Mouse (Mus musculus) stomach, postnatal 0 days (tissue): ENCODE data around the gene Mpp1. TPM values are rescaled to one million over a fixed set of nuclear protein-coding genes. Genes with fewer than 3 reads are reported as not detected.
"Not testable (repeated sequence)": the region's sequence is repeated elsewhere in the genome, so short reads cannot be mapped to it uniquely, and the experiment has no call there.

Experiments
- ATAC-seq: fragments of 200-750 bp; cut with Nextera tagmentation; 2 replicates; pipeline ENCODE4 v1.8.0; 2017; ENCODE audit not compliant: low FRiP score, low TSS enrichment
- DNase-seq: peaks from one replicate; pipeline ENCODE4 v3.0.0-alpha.2; 2016; ENCODE audit warnings: low spot score
- H3K27ac ChIP-seq: fragments of 300-500 bp; sonication (generic); replicated peaks from 2 replicates; pipeline ENCODE4 v1.5.1; 2014; ENCODE audit warnings: mild to moderate bottlenecking, control low read depth
- H3K27me3 ChIP-seq: fragments of 300-500 bp; sonication (generic); 2 replicates; pipeline ENCODE4 v1.6.1; 2014; ENCODE audit warnings: low read length; ENCODE audit not compliant: control insufficient read depth, insufficient read depth
- H3K36me3 ChIP-seq: fragments of 300-500 bp; sonication (generic); 2 replicates; pipeline ENCODE4 v1.6.1; 2014; ENCODE audit warnings: low read length, mixed read lengths; ENCODE audit not compliant: control insufficient read depth, insufficient read depth
- H3K4me1 ChIP-seq: fragments of 300-500 bp; sonication (generic); replicated peaks from 2 replicates; pipeline ENCODE4 v1.6.1; 2014; ENCODE audit warnings: antibody characterized with exemption; ENCODE audit not compliant: control insufficient read depth, insufficient read depth
- H3K4me2 ChIP-seq: fragments of 300-500 bp; sonication (generic); replicated peaks from 2 replicates; pipeline ENCODE4 v1.6.1; 2014; ENCODE audit warnings: low read depth, mild to moderate bottlenecking, control low read depth, moderate library complexity
- H3K4me3 ChIP-seq: fragments of 300-500 bp; sonication (generic); 2 replicates; pipeline ENCODE4 v1.5.1; 2014; ENCODE audit warnings: low read depth, low read length, control low read depth
- H3K9ac ChIP-seq: fragments of 300-500 bp; sonication (generic); 2 replicates; pipeline ENCODE4 v1.6.1; 2014; ENCODE audit warnings: mild to moderate bottlenecking, low read length, control low read depth, mixed read lengths
- H3K9me3 ChIP-seq: fragments of 300-500 bp; sonication (generic); 2 replicates; pipeline ENCODE4 v1.6.1; 2016; ENCODE audit warnings: low read length; ENCODE audit not compliant: control insufficient read depth
- CTCF ChIP-seq: IDR thresholded peaks from 2 replicates; pipeline ENCODE4 v1.5.1; 2016; ENCODE audit warnings: antibody characterized with exemption, low read depth, mild to moderate bottlenecking, moderate library complexity
- EP300 ChIP-seq: optimal IDR thresholded peaks from 2 replicates; pipeline ENCODE3; 2016; ENCODE audit warnings: antibody characterized with exemption
- WGBS: fragments of 180-500 bp; shearing (Covaris S2); extraction: QIAGEN DNeasy Blood & Tissue Kit; methylation state at CpG from one replicate; pipeline ENCODE4 v1.1.7; 2014; 5-methylcytosine and 5-hydroxymethylcytosine counted together
- polyA plus RNA-seq: library from polyadenylated mRNA; unstranded; fragments of >200 nt; fragmentation: Nextera tagmentation; extraction: Ambion mirVana; gene quantifications from 2 replicates; pipeline ENCODE4 v1.2.1, GENCODE M21; 2015

Gene Mpp1
- polyA plus RNA-seq = 52.5 and 60.1 TPM in 2 replicates

- Histone ChIP-seq H3K4me2 (peak within 1 kb of the TSS; percentile 51), H3K36me3 (no peaks in the 10 kb centered on the region), H3K4me1 (no peaks in the 10 kb centered on the region), H3K4me3 (peak within 1 kb of the TSS; percentile 49), H3K9me3 (no peaks in the 10 kb centered on the region), H3K9ac (peak within 1 kb of the TSS; percentile 74), H3K27me3 (no peaks in the 10 kb centered on the region), H3K27ac (peak within 1 kb of the TSS; percentile 82)
- DNase-seq (peak; percentile 85), ATAC-seq (peak; percentile 97)
- TF ChIP-seq CTCF = no peak
- TF ChIP-seq EP300 = no peak
- WGBS = 13% methylated on average over 36 of the region's 36 CpGs
Measured at GRCm38 (mm10) chrX:75130467-75131160, at the start of gene Mpp1. Mpp1 (minus strand) TSS chrX:75131016.

DNA sequence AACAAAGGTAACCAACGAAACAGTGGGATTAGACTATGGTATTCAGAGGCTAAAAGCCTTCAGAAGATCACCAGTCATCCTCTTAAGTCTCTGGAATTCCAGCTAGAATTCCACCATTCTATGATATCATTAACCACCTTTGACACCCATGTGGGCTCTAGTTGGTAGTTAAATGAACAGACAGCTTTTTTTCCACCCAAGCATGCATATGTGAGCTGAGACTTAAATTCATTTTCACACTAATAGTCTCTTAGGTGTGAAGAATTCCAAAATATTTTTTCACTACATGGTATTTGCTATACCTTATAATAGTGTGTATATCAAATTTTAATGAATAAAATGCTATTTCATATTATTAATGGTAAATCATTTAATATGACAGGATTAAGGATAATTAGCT, 32.9 kb upstream of the Mpp1 start, which contains the start of gene Smim9:
Gene Smim9 (minus strand): TSS at position 101 of the 400 bp plus-strand sequence.
- no peaks in the 10 kb centered on the region for H3K9me3 ChIP-seq
- DNase-seq (no peak), ATAC-seq (no peak)
- H3K4me1 ChIP-seq = no peaks in the 10 kb centered on the region
- H3K9ac ChIP-seq = no peak within 1 kb of the TSS
- no peaks in the 10 kb centered on the region for H3K36me3 ChIP-seq
- no peak within 1 kb of the TSS for H3K4me3 ChIP-seq
- no peaks in the 10 kb centered on the region for H3K27me3 ChIP-seq
- TF ChIP-seq EP300 = no peak
- no peak for TF ChIP-seq CTCF
- H3K4me2 ChIP-seq = no peak within 1 kb of the TSS
- 61% methylated on average over 1 of the region's 1 CpGs for WGBS
- H3K27ac ChIP-seq = no peak within 1 kb of the TSS

DNA sequence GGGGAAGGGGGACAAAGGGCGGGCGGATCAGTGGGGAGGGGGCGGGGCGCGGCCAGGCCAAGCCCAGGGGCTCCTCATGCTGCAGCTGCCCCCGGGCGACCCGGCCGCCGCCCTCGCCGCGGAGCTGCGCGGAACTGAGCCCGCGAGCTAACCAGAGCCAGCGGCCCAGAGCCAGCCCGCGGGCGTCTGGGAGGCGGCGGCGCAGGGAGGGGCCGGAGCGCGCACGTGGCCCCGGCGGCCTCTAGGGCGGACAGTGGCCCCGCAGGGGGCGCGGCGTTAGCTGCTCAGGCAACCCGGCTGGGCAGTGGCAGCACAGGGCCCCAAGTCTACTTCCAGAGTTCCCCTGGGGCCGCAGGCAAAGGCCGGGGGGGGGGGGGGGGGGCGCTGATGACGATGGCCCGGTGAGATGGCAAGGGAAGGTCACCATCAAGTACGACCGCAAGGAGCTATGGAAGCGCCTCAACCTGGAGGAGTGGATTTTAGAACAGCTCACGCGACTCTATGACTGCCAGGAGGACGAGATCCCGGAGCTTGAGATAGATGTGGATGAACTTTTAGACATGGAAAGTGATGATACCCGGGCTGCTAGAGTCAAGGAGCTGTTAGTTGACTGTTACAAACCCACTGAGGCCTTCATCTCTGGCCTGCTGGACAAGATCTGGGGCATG, 24.9 kb upstream of the Mpp1 start:
- peak overlapping the region; percentile 29; the same call in 1 of the 2 replicates for H3K4me3 ChIP-seq
- no peaks in the 10 kb centered on the region for H3K36me3 ChIP-seq
- TF ChIP-seq EP300 (no peak), CTCF (no peak)
- no peak overlapping the region for H3K27ac ChIP-seq
- peak; percentile 88 for ATAC-seq
- H3K9me3 ChIP-seq = no peaks in the 10 kb centered on the region
- 0 out of 2 replicates have a peak overlapping the region, but pooled peaks have one; percentile 38 for H3K9ac ChIP-seq
- WGBS = 21% methylated on average over 8 of the region's 49 CpGs
- H3K27me3 ChIP-seq = no peaks in the 10 kb centered on the region
- no peaks in the 10 kb centered on the region for H3K4me1 ChIP-seq
- peak overlapping the region; percentile 57 for H3K4me2 ChIP-seq
- DNase-seq = peak; percentile 56

- H3K36me3 ChIP-seq = no peaks in the 10 kb centered on the region
- WGBS = 39% methylated on average over 1 of the region's 1 CpGs
- ATAC-seq (no peak), DNase-seq (peak; percentile 15)
- H3K4me1 ChIP-seq = no peaks in the 10 kb centered on the region
- H3K4me3 ChIP-seq = no peak overlapping the region
- no peaks in the 10 kb centered on the region for H3K27me3 ChIP-seq
- H3K9ac ChIP-seq = no peak overlapping the region
- H3K4me2 ChIP-seq = no peak overlapping the region
- H3K27ac ChIP-seq = no peak overlapping the region
- TF ChIP-seq EP300 = no peak
- TF ChIP-seq CTCF = no peak
- H3K9me3 ChIP-seq = no peaks in the 10 kb centered on the region
Measured at GRCm38 (mm10) chrX:75152249-75152648, 21.4 kb upstream of the Mpp1 start.

DNA sequence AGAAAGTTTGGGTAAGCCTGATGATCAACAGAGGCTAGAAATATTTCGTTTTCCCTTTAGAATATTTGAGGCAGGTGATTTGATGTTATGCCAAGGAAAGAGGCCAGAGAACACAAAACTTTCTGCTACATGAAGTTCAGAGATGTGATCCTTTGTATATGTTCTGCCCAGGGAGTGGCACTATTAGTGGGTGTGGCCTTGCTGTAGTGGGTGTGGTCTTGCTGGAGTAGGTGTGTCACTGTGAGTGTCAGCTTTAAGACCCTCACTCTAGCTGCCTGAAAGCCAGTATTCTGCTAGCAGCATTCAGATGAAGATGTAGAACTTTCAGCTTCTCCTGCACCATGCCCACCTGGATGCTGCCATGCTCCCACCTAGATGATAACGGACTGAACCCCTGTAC, 19.5 kb upstream of the Mpp1 start:
- ATAC-seq (no peak), DNase-seq (no peak)
- H3K27ac ChIP-seq = no peak overlapping the region
- no peak overlapping the region for H3K9ac ChIP-seq
- H3K4me2 ChIP-seq = no peak overlapping the region
- H3K27me3 ChIP-seq = no peaks in the 10 kb centered on the region
- no peak for TF ChIP-seq EP300
- no peak for TF ChIP-seq CTCF
- no peaks in the 10 kb centered on the region for H3K36me3 ChIP-seq
- 75% methylated on average over 2 of the region's 2 CpGs for WGBS
- no peaks in the 10 kb centered on the region for H3K4me1 ChIP-seq
- no peak overlapping the region for H3K4me3 ChIP-seq
- H3K9me3 ChIP-seq = no peaks in the 10 kb centered on the region

GRCm38 (mm10) chrX:75148414-75148813, 17.6 kb upstream of the Mpp1 start:
- Histone ChIP-seq H3K4me1 (no peaks in the 10 kb centered on the region), H3K27ac (no peak overlapping the region), H3K27me3 (no peaks in the 10 kb centered on the region), H3K4me3 (no peak overlapping the region), H3K9me3 (no peaks in the 10 kb centered on the region), H3K9ac (no peak overlapping the region), H3K36me3 (no peaks in the 10 kb centered on the region), H3K4me2 (no peak overlapping the region)
- 47% methylated on average over 4 of the region's 4 CpGs for WGBS
- TF ChIP-seq EP300 (no peak), CTCF (no peak)
- no peak for ATAC-seq
- no peak for DNase-seq

DNA sequence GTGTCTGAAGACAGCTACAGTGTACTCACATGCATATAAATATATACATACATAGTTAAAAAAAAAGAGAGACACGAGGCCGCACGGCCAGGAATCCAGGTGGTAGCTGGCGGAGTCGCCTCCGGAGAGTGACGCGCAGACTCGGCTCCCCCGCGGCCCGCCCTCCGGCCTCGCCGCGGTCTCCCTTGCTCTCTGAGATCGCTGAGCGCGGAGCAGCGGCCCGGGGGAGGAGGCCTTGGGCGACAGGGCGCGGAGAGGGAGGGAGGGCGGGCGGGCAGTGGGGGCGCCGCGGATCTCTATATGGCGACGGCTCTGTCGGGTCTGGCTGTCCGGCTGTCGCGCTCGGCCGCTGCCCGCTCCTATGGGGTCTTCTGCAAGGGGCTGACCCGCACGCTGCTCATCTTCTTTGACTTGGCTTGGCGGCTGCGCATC, 12.3 kb upstream of the Mpp1 start:
- not testable (repeated sequence) for H3K9me3 ChIP-seq, H3K27ac ChIP-seq, H3K4me1 ChIP-seq, ATAC-seq, H3K36me3 ChIP-seq, H3K27me3 ChIP-seq
- 13% methylated on average over 26 of the region's 42 CpGs for WGBS
- Histone ChIP-seq H3K9ac (peak overlapping the region; percentile 18; the same call in 1 of the 2 replicates), H3K4me3 (peak overlapping the region; percentile 19; the same call in 1 of the 2 replicates), H3K4me2 (peak overlapping the region; percentile 56)
- DNase-seq = peak; percentile 34
